ENCODE assay signal across 18 mouse cellular contexts in genomic region chr4:87760297-87760696, GRCm38 (mm10).
DNase-seq lines count a peak whose midpoint lies in the region; ATAC-seq and TF ChIP-seq lines count a peak whose summit lies in the region.
"Had no signal": no experiment of that assay in that cellular context is flagged by ENCODE, and none has a peak within 500 bp of the region (broad histone marks: within the 10 kb centered on the region; RNA-seq: fewer than 3 reads in every experiment).

No protein-coding gene starts in this region.

- H3K4me3 ChIP-seq in lung, postnatal 0 days (ENCODE audit: low read depth, low read length) = no peak overlapping the region

- TF ChIP-seq EP300 in lung, postnatal 0 days (IDR thresholded peaks at IDR 0.05) = peak; percentile 88

- H3K36me3 ChIP-seq in lung, postnatal 0 days (ENCODE audit: insufficient read depth, low read length) = no peaks in the 10 kb centered on the region
- H3K36me3 ChIP-seq: G1E had no signal

- H3K27me3 ChIP-seq in lung, postnatal 0 days (replicated peaks; ENCODE audit: insufficient read depth, low read length) = no peaks in the 10 kb centered on the region
- H3K27me3 ChIP-seq: CH12.LX, Patski had no signal

- H3K4me1 ChIP-seq in lung, postnatal 0 days (ENCODE audit: insufficient read depth, low read depth, low read length) = no peaks in the 10 kb centered on the region

- TF ChIP-seq CTCF in lung, postnatal 0 days (IDR thresholded peaks at IDR 0.05) = no peak

- peak; percentile 40; the same call in 1 of the 2 replicates for ATAC-seq in lung, postnatal 0 days
- ATAC-seq: activated CD4-positive, CD25-positive, alpha-beta regulatory T cell, adult 4 months; CD4-positive, CD25-positive, alpha-beta regulatory T cell, adult 4 months; Patski had no signal

- H3K9me3 ChIP-seq in lung, postnatal 0 days (ENCODE audit: low read length) = no peaks in the 10 kb centered on the region
- H3K9me3 ChIP-seq: G1E had no signal

- no peak overlapping the region for H3K9ac ChIP-seq in lung, postnatal 0 days (replicated peaks; ENCODE audit: low read depth)

- H3K4me2 ChIP-seq in lung, postnatal 0 days (replicated peaks; ENCODE audit: low read depth, low read length) = no peak overlapping the region

- 59% methylated on average over 1 of the region's 1 CpGs for WGBS in lung, postnatal 0 days

- no peak overlapping the region for H3K27ac ChIP-seq in lung, postnatal 0 days (ENCODE audit: low read length)

- peak; percentile 57 for DNase-seq in lung, postnatal 0 days (ENCODE audit: low spot score)
- no peak for DNase-seq in lung, postnatal 25 days (ENCODE audit: low spot score)
- DNase-seq: adrenal gland, adult 2 months; adrenal gland, adult 8-10 months; adrenal gland, postnatal 10 days; adrenal gland, postnatal 14 days; adrenal gland, postnatal 25 days; adrenal gland, postnatal 36 days; B cell, adult 2 months; cerebellum, adult 11 months; cerebellum, adult 11-12 months; cerebellum, adult 18-20 months; cerebellum, adult 2 months had no signal
